Mouse (Mus musculus) heart, embryonic 12.5 days (tissue): ENCODE measurements around the gene Gm11985. TPM values are rescaled to one million over a fixed set of nuclear protein-coding genes. Genes with fewer than 3 reads are reported as not detected.

Source experiments
- ATAC-seq: fragments of 200-750 bp; cut with Nextera tagmentation; 2 replicates; pipeline ENCODE4 v1.8.0; 2017; ENCODE audit warnings: moderate TSS enrichment, moderate library complexity; ENCODE audit not compliant: insufficient number of reproducible peaks, low FRiP score
- H3K27ac ChIP-seq: fragments of 300-500 bp; sonication (generic); 2 replicates; pipeline ENCODE4 v1.5.1; 2016; ENCODE audit warnings: mild to moderate bottlenecking, moderate library complexity; ENCODE audit not compliant: poor library complexity, severe bottlenecking
- H3K27me3 ChIP-seq: fragments of 300-500 bp; sonication (generic); replicated peaks from 2 replicates; pipeline ENCODE4 v1.6.1; 2016; ENCODE audit warnings: mild to moderate bottlenecking, moderate library complexity
- H3K36me3 ChIP-seq: fragments of 300-500 bp; sonication (generic); 2 replicates; pipeline ENCODE4 v1.6.1; 2016; ENCODE audit warnings: mild to moderate bottlenecking, moderate library complexity
- H3K4me1 ChIP-seq: fragments of 300-500 bp; sonication (generic); replicated peaks from 2 replicates; pipeline ENCODE4 v1.6.1; 2016; ENCODE audit warnings: mild to moderate bottlenecking
- H3K4me2 ChIP-seq: fragments of 300-500 bp; sonication (generic); 2 replicates; pipeline ENCODE4 v1.6.1; 2016; ENCODE audit warnings: mild to moderate bottlenecking, moderate library complexity
- H3K4me3 ChIP-seq: fragments of 300-500 bp; sonication (generic); 2 replicates; pipeline ENCODE4 v1.5.1; 2016; ENCODE audit warnings: mild to moderate bottlenecking
- H3K9ac ChIP-seq: fragments of 300-500 bp; sonication (generic); 2 replicates; pipeline ENCODE4 v1.6.1; 2016; ENCODE audit warnings: mild to moderate bottlenecking, moderate library complexity
- H3K9me3 ChIP-seq: fragments of 300-500 bp; sonication (generic); replicated peaks from 2 replicates; pipeline ENCODE4 v1.6.1; 2016; ENCODE audit warnings: mild to moderate bottlenecking, moderate library complexity
- WGBS: fragments of 180-500 bp; shearing (Covaris S2); methylation state at CpG from one replicate; pipeline ENCODE4 v1.1.7; 2016; 5-methylcytosine and 5-hydroxymethylcytosine counted together
- polyA plus RNA-seq: library from polyadenylated mRNA; unstranded; fragments of >200 nt; fragmentation: Nextera tagmentation; extraction: Ambion mirVana; gene quantifications from 2 replicates; pipeline ENCODE4 v1.2.1, GENCODE M21; 2016

Gene Gm11985
- polyA plus RNA-seq, 1 experiment from 2014 or later = not detected

DNA sequence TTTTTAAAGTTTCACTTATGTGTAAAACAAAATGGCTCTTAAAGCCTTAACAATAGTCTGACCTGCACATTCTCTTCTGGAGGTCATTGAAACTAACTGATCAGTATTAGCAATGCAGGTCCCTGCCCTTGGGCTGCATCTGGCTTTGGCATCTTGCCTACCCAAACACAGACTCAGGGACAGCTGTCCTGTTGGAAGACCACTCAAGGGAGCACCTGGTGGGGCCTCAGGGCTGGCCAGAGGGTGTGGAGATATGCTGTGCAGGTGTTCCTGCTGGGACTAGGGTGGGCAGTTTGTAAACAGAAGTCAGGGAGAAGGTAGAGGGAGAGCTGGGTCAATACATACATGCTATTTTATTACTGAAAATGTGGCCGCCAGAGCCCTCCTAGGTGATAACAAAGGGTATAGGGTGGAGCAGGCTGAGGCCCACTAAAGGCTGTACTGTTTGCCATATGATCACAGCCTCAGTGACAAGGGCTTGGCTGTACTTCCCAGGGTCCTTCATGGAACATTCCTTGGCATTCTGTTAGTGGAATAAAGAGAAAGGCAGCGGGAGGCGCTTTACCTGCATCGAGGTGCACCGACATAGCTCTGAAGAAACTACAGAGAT, 52.0 kb downstream of the Gm11985 start:
- Histone ChIP-seq H3K4me3 (no peak overlapping the region), H3K27ac (no peak overlapping the region), H3K27me3 (no peaks in the 10 kb centered on the region), H3K9me3 (no peaks in the 10 kb centered on the region), H3K36me3 (no peaks in the 10 kb centered on the region), H3K9ac (no peak overlapping the region), H3K4me2 (no peak overlapping the region), H3K4me1 (peaks cover 10% of the 10 kb centered on the region)
- WGBS = 89% methylated on average over 5 of the region's 5 CpGs
- ATAC-seq = no peak

GRCm38 (mm10) chr11:7135763-7136162, 52.6 kb downstream of the Gm11985 start:
- no peak overlapping the region for H3K9ac ChIP-seq
- no peaks in the 10 kb centered on the region for H3K9me3 ChIP-seq
- no peak for ATAC-seq
- no peak overlapping the region for H3K27ac ChIP-seq
- H3K27me3 ChIP-seq = no peaks in the 10 kb centered on the region
- H3K4me1 ChIP-seq = peaks cover 10% of the 10 kb centered on the region
- no peak overlapping the region for H3K4me2 ChIP-seq
- 86% methylated on average over 9 of the region's 9 CpGs for WGBS
- H3K36me3 ChIP-seq = no peaks in the 10 kb centered on the region
- H3K4me3 ChIP-seq = no peak overlapping the region

- Histone ChIP-seq H3K4me2 (no peak overlapping the region), H3K9ac (no peak overlapping the region), H3K27ac (no peak overlapping the region), H3K4me3 (no peak overlapping the region), H3K27me3 (no peaks in the 10 kb centered on the region), H3K4me1 (peaks cover 12% of the 10 kb centered on the region), H3K36me3 (no peaks in the 10 kb centered on the region), H3K9me3 (no peaks in the 10 kb centered on the region)
- WGBS = 78% methylated on average over 6 of the region's 6 CpGs
- ATAC-seq = no peak
Observed at GRCm38 (mm10) chr11:7135301-7135700, 53.1 kb downstream of the Gm11985 start.

- Histone ChIP-seq H3K9me3 (no peaks in the 10 kb centered on the region), H3K27ac (no peak overlapping the region), H3K4me3 (no peak overlapping the region), H3K9ac (no peak overlapping the region), H3K27me3 (no peaks in the 10 kb centered on the region), H3K36me3 (no peaks in the 10 kb centered on the region), H3K4me1 (peaks cover 22% of the 10 kb centered on the region), H3K4me2 (no peak overlapping the region)
- ATAC-seq = no peak
- WGBS = 70% methylated on average over 5 of the region's 5 CpGs
Observed at GRCm38 (mm10) chr11:7134319-7134718, 54.0 kb downstream of the Gm11985 start.

DNA sequence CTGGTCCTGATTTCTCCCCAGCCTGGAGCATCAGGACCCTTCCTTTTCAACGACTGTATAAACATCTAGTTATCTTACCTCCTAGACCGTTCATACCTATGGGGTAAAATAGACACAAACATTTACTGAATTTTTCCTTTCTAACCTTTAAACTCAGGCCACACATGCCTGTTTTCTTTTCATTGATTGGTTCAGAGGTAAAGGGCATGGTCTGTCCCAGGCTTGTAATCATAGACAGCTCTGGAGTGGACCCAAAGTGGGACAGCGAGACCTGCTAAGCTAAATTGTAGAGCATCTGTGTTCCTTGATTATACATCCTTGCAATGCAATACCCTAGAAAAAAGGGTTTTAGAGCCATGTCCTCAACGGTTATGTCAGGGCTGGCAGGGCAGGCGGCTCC, 54.6 kb downstream of the Gm11985 start:
- Histone ChIP-seq H3K9ac (no peak overlapping the region), H3K36me3 (no peaks in the 10 kb centered on the region), H3K4me1 (peaks cover 24% of the 10 kb centered on the region), H3K4me2 (no peak overlapping the region), H3K27ac (no peak overlapping the region), H3K9me3 (no peaks in the 10 kb centered on the region), H3K4me3 (no peak overlapping the region), H3K27me3 (no peaks in the 10 kb centered on the region)
- WGBS = 80% methylated on average over 5 of the region's 5 CpGs
- no peak for ATAC-seq

Other genes with a start within 250 kb of the Gm11985 start
- 1.2 and 1.3 TPM in 2 replicates for gene Adcy1, start 125.1 kb downstream of the Gm11985 start, polyA plus RNA-seq
- gene Igfbp1, start 9.2 kb upstream of the Gm11985 start, polyA plus RNA-seq = 0.17 and 0.61 TPM in 2 replicates
- gene Igfbp3, start 25.4 kb upstream of the Gm11985 start, polyA plus RNA-seq = 24.4 and 24.6 TPM in 2 replicates